Comparison of ENCODE assay signal across 10 mouse cellular contexts in genomic region chr12:27140335-27140702, GRCm38 (mm10).
A peak's percentile ranks its signal among the peaks of the same experiment; 100 is the strongest.
DNase-seq lines count a peak whose midpoint lies in the region; ATAC-seq lines count a peak whose summit lies in the region.
"Had no signal": no experiment of that assay in that cellular context is flagged by ENCODE, and none has a peak within 500 bp of the region (broad histone marks: within the 10 kb centered on the region; RNA-seq: fewer than 3 reads in every experiment).

No protein-coding gene starts in this region.

- peak; percentile 77 for ATAC-seq in hindbrain, embryonic 12.5 days (ENCODE audit: low FRiP score)
- ATAC-seq in midbrain, embryonic 14.5 days (ENCODE audit: low FRiP score, low TSS enrichment): peak; percentile 68; the same call in 1 of the 2 replicates

- peak; percentile 9 for DNase-seq in heart, postnatal 4 days
- DNase-seq in heart, postnatal 36 days: no peak
- peak; percentile 19 for DNase-seq in brain, adult 2 months (ENCODE audit: low read depth, low spot score)
- peak; percentile 86 for DNase-seq in midbrain, embryonic 14.5 days
- no peak for DNase-seq in layer of hippocampus, adult 9-11 months
- no peak for DNase-seq in layer of hippocampus, adult 8-10 months (ENCODE audit: low spot score in 2 of 2)
- DNase-seq in layer of hippocampus, adult 11-12 months (ENCODE audit: low spot score): no peak
- DNase-seq: thymus, postnatal 25 days had no signal

- H3K36me3 ChIP-seq in hindbrain, embryonic 12.5 days: no peaks in the 10 kb centered on the region
- H3K36me3 ChIP-seq in midbrain, embryonic 14.5 days (ENCODE audit: control insufficient read depth, insufficient read depth, low read length): no peaks in the 10 kb centered on the region
- H3K36me3 ChIP-seq: heart, embryonic 13.5 days had no signal

- peak overlapping the region; percentile 99 for H3K27ac ChIP-seq in hindbrain, embryonic 12.5 days
- H3K27ac ChIP-seq in midbrain, embryonic 14.5 days (replicated peaks; ENCODE audit: low read depth, low read length): peak overlapping the region; percentile 93

- H3K4me2 ChIP-seq in hindbrain, embryonic 12.5 days (replicated peaks): peak overlapping the region; percentile 36
- peak overlapping the region; percentile 36 for H3K4me2 ChIP-seq in midbrain, embryonic 14.5 days (ENCODE audit: low read length)
- H3K4me2 ChIP-seq: heart, embryonic 13.5 days had no signal

- peaks cover 49% of the 10 kb centered on the region for H3K4me1 ChIP-seq in hindbrain, embryonic 12.5 days
- H3K4me1 ChIP-seq in midbrain, embryonic 14.5 days (ENCODE audit: control insufficient read depth, insufficient read depth, low read length): peaks cover 32% of the 10 kb centered on the region

- no peaks in the 10 kb centered on the region for H3K27me3 ChIP-seq in hindbrain, embryonic 12.5 days
- H3K27me3 ChIP-seq in midbrain, embryonic 14.5 days (ENCODE audit: control insufficient read depth, insufficient read depth, low read length): no peaks in the 10 kb centered on the region
- H3K27me3 ChIP-seq: heart, embryonic 13.5 days had no signal

- H3K4me3 ChIP-seq in hindbrain, embryonic 12.5 days: peak overlapping the region; percentile 7
- H3K4me3 ChIP-seq in midbrain, embryonic 14.5 days (replicated peaks; ENCODE audit: low read depth, low read length): no peak overlapping the region
- H3K4me3 ChIP-seq: heart, embryonic 13.5 days had no signal

- 15% methylated on average over 5 of the region's 5 CpGs for WGBS in hindbrain, embryonic 12.5 days
- 3% methylated on average over 5 of the region's 5 CpGs for WGBS in midbrain, embryonic 14.5 days

- intact Hi-C loops in heart, postnatal 36 days (cut with DNase I): no loop called here

- peak overlapping the region; percentile 52; the same call in 1 of the 2 replicates for H3K9ac ChIP-seq in hindbrain, embryonic 12.5 days
- H3K9ac ChIP-seq in midbrain, embryonic 14.5 days (replicated peaks; ENCODE audit: low read length): no peak overlapping the region; the same call in 1 of the 2 replicates

- H3K9me3 ChIP-seq in hindbrain, embryonic 12.5 days (replicated peaks): no peaks in the 10 kb centered on the region
- no peaks in the 10 kb centered on the region for H3K9me3 ChIP-seq in midbrain, embryonic 14.5 days (ENCODE audit: control insufficient read depth, low read length)
- H3K9me3 ChIP-seq: heart, embryonic 13.5 days had no signal

Comparison
In these comparisons a context has a peak if more than half of its experiments do, and no peak if none do; other contexts are left out.
1. DNase-seq: peak in heart, postnatal 4 days (single experiment), brain, adult 2 months (single experiment) and midbrain, embryonic 14.5 days (single experiment); none in heart, postnatal 36 days (0 of 2), layer of hippocampus, adult 9-11 months (single experiment), layer of hippocampus, adult 8-10 months (0 of 2) and layer of hippocampus, adult 11-12 months (single experiment).